Mouse (Mus musculus) neutrophil, adult 65 days (primary cell): ENCODE measurements around the gene A430033K04Rik. TPM values are rescaled to one million over a fixed set of nuclear protein-coding genes. Genes with fewer than 3 reads are reported as not detected.

ENCODE experiments used
- total RNA-seq: library from RNA; stranded (reverse); gene quantifications from 2 replicates; pipeline ENCODE4 v1.2.4, GENCODE M21; 2023

A430033K04Rik gene
- total RNA-seq: 1.8 and 2.0 TPM in 2 replicates

DNA sequence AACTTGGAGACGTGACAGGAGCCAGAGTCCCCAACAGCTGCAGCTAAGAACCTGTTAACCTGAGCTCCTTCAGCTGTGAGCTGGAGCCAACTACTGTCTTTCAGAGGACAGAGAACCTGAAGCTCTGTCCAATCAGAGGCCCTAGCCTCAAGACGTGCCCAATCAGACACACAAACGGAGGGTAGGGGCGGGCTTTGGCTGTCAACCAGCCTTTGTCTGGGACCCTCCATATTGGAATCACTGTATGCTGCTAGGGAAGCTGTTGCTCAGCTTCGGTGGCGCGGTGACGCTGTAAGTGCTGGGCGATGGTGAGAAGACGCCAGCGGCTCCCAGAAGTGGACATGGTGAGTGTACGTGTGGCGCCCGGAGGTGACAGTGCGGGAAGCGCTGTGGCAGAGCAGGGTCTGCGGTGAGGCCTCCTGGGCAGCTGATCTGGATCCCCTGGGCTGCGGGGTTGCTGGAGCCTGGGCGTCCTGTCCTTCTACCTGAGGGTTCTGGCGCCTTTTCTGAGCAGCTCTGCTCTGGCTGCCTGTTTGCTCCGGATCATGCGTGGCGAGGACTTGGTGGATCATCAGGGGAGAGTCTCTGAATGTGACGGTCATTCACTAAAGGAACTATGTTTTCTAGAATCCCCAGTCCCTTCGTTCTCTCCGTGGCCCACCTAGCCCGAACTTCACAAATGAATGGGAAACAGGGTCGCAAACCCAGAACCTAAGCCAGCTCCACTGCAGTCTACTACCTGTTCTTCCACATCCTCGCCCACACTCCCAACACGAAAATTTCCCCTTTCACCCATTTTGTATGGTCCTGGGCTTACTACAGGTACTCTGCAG lies at the start of gene A430033K04Rik:
Gene A430033K04Rik (plus strand): TSS at position 215 of the 833 bp plus-strand sequence.

DNA sequence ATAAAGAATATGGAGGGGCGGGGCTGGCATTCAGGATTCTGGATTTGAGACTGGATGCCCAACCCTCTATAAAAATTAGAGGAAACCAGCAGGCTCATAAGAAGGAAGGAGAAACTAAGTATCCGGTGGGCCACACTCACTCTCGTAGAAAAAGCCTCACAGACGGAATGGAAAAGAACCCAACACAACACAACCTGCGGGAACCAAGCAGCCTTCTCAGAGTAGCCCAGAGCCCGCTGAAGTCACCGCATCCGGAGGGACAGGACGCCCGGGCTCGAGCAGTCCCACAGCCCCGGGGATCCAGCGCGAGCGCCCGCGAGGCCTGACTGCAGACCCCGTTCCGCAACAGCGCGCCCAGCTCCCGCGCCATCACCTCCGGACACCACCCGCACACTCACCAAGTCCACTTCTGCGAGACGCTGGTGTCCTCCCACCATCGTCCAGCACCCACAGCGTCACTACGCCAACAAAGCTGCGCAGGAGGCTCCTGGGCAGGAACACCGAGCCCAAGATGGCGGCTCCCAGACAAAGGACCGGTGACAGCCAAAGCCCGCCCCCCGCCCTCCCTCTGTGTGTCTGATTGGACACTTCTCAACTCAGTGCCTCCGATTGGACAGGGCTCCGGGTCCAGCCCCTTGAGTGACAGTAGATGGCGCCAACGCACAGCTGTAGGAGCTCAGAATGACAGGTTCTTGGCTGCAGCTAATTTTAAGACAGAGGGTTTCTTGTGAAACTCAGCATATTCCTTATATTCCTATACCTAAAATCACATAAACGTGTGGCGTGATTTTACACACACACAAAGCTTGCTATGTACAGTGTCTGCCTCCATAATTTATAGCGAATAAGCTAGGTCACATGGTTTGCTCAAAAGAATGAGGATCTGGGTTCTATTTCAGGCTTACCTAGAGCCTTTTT lies 3.2 kb upstream of the A430033K04Rik start, which contains the start of gene Zfp68:
Gene Zfp68 (minus strand): TSS at position 551 of the 918 bp plus-strand sequence.

Other genes starting within 250 kb of the A430033K04Rik start
- 11.7 and 14.1 TPM in 2 replicates for gene Zfp157, start 181.4 kb upstream of the A430033K04Rik start, total RNA-seq
- not detected in 2 replicates for gene 1700123K08Rik, start 58.1 kb upstream of the A430033K04Rik start, total RNA-seq
- 28.5 and 31.7 TPM in 2 replicates for gene Zfp68, start 3.1 kb upstream of the A430033K04Rik start, total RNA-seq
- gene Fam20c, start 131.7 kb downstream of the A430033K04Rik start, total RNA-seq: 4.7 and 10.6 TPM in 2 replicates
- gene Gm5294, start 197.2 kb downstream of the A430033K04Rik start, total RNA-seq: 1.3 TPM in 1 of 2 replicates, not detected in the other